23 mouse cellular contexts compared by ENCODE assay signal in genomic region chr6:61382991-61383390, GRCm38 (mm10).
DNase-seq lines count a peak whose midpoint lies in the region; ATAC-seq and TF ChIP-seq lines count a peak whose summit lies in the region.
"Had no signal": no experiment of that assay in that cellular context is flagged by ENCODE, and none has a peak within 500 bp of the region (broad histone marks: within the 10 kb centered on the region; RNA-seq: fewer than 3 reads in every experiment).

No protein-coding gene starts in this region.

- H3K4me1 ChIP-seq in hindbrain, embryonic 12.5 days = no peaks in the 10 kb centered on the region
- H3K4me1 ChIP-seq in hindbrain, embryonic 10.5 days (replicated peaks) = no peaks in the 10 kb centered on the region
- H3K4me1 ChIP-seq in hindbrain, embryonic 14.5 days (replicated peaks; ENCODE audit: control insufficient read depth, insufficient read depth, low read length) = peaks cover 5% of the 10 kb centered on the region; the same call in 1 of the 2 replicates
- H3K4me1 ChIP-seq in midbrain, embryonic 13.5 days (replicated peaks) = 0 out of 2 replicates have a peak, but pooled peaks cover 3% of the 10 kb centered on the region
- 0 out of 2 replicates have a peak, but pooled peaks cover 4% of the 10 kb centered on the region for H3K4me1 ChIP-seq in neural tube, embryonic 14.5 days (ENCODE audit: control insufficient read depth, insufficient read depth, low read length)
- no peaks in the 10 kb centered on the region for H3K4me1 ChIP-seq in stomach, postnatal 0 days (replicated peaks; ENCODE audit: control insufficient read depth, insufficient read depth)
- no peaks in the 10 kb centered on the region for H3K4me1 ChIP-seq in liver, postnatal 0 days (ENCODE audit: insufficient read depth)
- H3K4me1 ChIP-seq: embryonic facial prominence, embryonic 13.5 days; heart, embryonic 10.5 days; heart, embryonic 15.5 days; limb, embryonic 13.5 days had no signal

- H3K27me3 ChIP-seq in hindbrain, embryonic 12.5 days = no peaks in the 10 kb centered on the region
- H3K27me3 ChIP-seq in hindbrain, embryonic 10.5 days (ENCODE audit: insufficient read depth, poor library complexity, severe bottlenecking) = no peaks in the 10 kb centered on the region
- H3K27me3 ChIP-seq in hindbrain, embryonic 14.5 days (ENCODE audit: control insufficient read depth, insufficient read depth, low read length) = no peaks in the 10 kb centered on the region
- H3K27me3 ChIP-seq in midbrain, embryonic 13.5 days = no peaks in the 10 kb centered on the region
- H3K27me3 ChIP-seq in neural tube, embryonic 14.5 days (ENCODE audit: control insufficient read depth, insufficient read depth, low read length) = no peaks in the 10 kb centered on the region
- no peaks in the 10 kb centered on the region for H3K27me3 ChIP-seq in stomach, postnatal 0 days (ENCODE audit: control insufficient read depth, insufficient read depth, low read length)
- no peaks in the 10 kb centered on the region for H3K27me3 ChIP-seq in liver, postnatal 0 days (ENCODE audit: insufficient read depth, low read length)
- H3K27me3 ChIP-seq: embryonic facial prominence, embryonic 13.5 days; heart, embryonic 15.5 days; limb, embryonic 13.5 days had no signal

- H3K36me3 ChIP-seq in hindbrain, embryonic 12.5 days = no peaks in the 10 kb centered on the region
- H3K36me3 ChIP-seq in hindbrain, embryonic 10.5 days = no peaks in the 10 kb centered on the region
- H3K36me3 ChIP-seq in hindbrain, embryonic 14.5 days (replicated peaks; ENCODE audit: control insufficient read depth, insufficient read depth) = no peaks in the 10 kb centered on the region
- H3K36me3 ChIP-seq in midbrain, embryonic 13.5 days = no peaks in the 10 kb centered on the region
- H3K36me3 ChIP-seq in neural tube, embryonic 14.5 days (ENCODE audit: control insufficient read depth, insufficient read depth, low read length) = no peaks in the 10 kb centered on the region
- H3K36me3 ChIP-seq in stomach, postnatal 0 days (ENCODE audit: control insufficient read depth, insufficient read depth, low read length) = no peaks in the 10 kb centered on the region
- no peaks in the 10 kb centered on the region for H3K36me3 ChIP-seq in liver, postnatal 0 days (replicated peaks; ENCODE audit: insufficient read depth, low read length)
- H3K36me3 ChIP-seq: embryonic facial prominence, embryonic 13.5 days; heart, embryonic 10.5 days; heart, embryonic 15.5 days; limb, embryonic 13.5 days had no signal

- no peak overlapping the region for H3K9ac ChIP-seq in hindbrain, embryonic 12.5 days
- no peak overlapping the region; the same call in 1 of the 2 replicates for H3K9ac ChIP-seq in hindbrain, embryonic 14.5 days
- H3K9ac ChIP-seq in midbrain, embryonic 13.5 days (replicated peaks) = no peak overlapping the region
- no peak overlapping the region for H3K9ac ChIP-seq in neural tube, embryonic 14.5 days (replicated peaks; ENCODE audit: low read depth, low read length)
- H3K9ac ChIP-seq in stomach, postnatal 0 days (ENCODE audit: low read length) = no peak overlapping the region
- H3K9ac ChIP-seq in liver, postnatal 0 days (replicated peaks) = no peak overlapping the region
- H3K9ac ChIP-seq: embryonic facial prominence, embryonic 13.5 days; heart, embryonic 15.5 days; limb, embryonic 13.5 days had no signal

- peak; percentile 48; the same call in 1 of the 2 replicates for ATAC-seq in hindbrain, embryonic 12.5 days (ENCODE audit: low FRiP score)
- ATAC-seq in hindbrain, embryonic 14.5 days (ENCODE audit: low FRiP score) = no peak
- peak; percentile 40; the same call in 1 of the 2 replicates for ATAC-seq in midbrain, embryonic 13.5 days
- peak; percentile 32; the same call in 1 of the 2 replicates for ATAC-seq in neural tube, embryonic 14.5 days (ENCODE audit: low read depth)
- no peak for ATAC-seq in stomach, postnatal 0 days (ENCODE audit: low FRiP score, low TSS enrichment)
- ATAC-seq in liver, postnatal 0 days = no peak
- ATAC-seq: CD4-positive, CD25-positive, alpha-beta regulatory T cell, adult 4 months; intestine, postnatal 0 days had no signal

- no peak for DNase-seq in hindbrain, embryonic 10.5 days (ENCODE audit: low spot score)
- DNase-seq in hindbrain, embryonic 14.5 days (ENCODE audit: low spot score) = no peak
- DNase-seq in stomach, postnatal 0 days (ENCODE audit: low spot score) = no peak
- no peak for DNase-seq in liver, postnatal 0 days
- DNase-seq: adrenal gland, postnatal 14 days; cerebellum, adult 11 months; gastrocnemius, postnatal 25 days; heart, adult 11 months; kidney, adult 9 months; lung, postnatal 36 days; right cerebral cortex, postnatal 4 days; thymus, postnatal 4 days had no signal

- WGBS in hindbrain, embryonic 12.5 days = 45% methylated on average over 3 of the region's 3 CpGs
- WGBS in hindbrain, embryonic 10.5 days = 58% methylated on average over 3 of the region's 3 CpGs
- 38% methylated on average over 3 of the region's 3 CpGs for WGBS in hindbrain, embryonic 14.5 days
- 41% methylated on average over 3 of the region's 3 CpGs for WGBS in midbrain, embryonic 13.5 days
- 39% methylated on average over 3 of the region's 3 CpGs for WGBS in neural tube, embryonic 14.5 days
- WGBS in stomach, postnatal 0 days = 46% methylated on average over 3 of the region's 3 CpGs
- 41% methylated on average over 3 of the region's 3 CpGs for WGBS in liver, postnatal 0 days (ENCODE audit: insufficient replicate concordance)

- no peak for TF ChIP-seq CTCF in stomach, postnatal 0 days (IDR thresholded peaks at IDR 0.05; ENCODE audit: low read depth)
- no peak for TF ChIP-seq CTCF in liver, postnatal 0 days (IDR thresholded peaks at IDR 0.05; ENCODE audit: low read depth)

- H3K4me2 ChIP-seq in hindbrain, embryonic 12.5 days (replicated peaks) = no peak overlapping the region
- no peak overlapping the region for H3K4me2 ChIP-seq in hindbrain, embryonic 14.5 days (replicated peaks)
- no peak overlapping the region for H3K4me2 ChIP-seq in midbrain, embryonic 13.5 days (replicated peaks)
- no peak overlapping the region for H3K4me2 ChIP-seq in neural tube, embryonic 14.5 days (ENCODE audit: low read depth, low read length)
- no peak overlapping the region for H3K4me2 ChIP-seq in stomach, postnatal 0 days (replicated peaks; ENCODE audit: low read depth)
- H3K4me2 ChIP-seq in liver, postnatal 0 days (ENCODE audit: low read depth, low read length) = no peak overlapping the region
- H3K4me2 ChIP-seq: embryonic facial prominence, embryonic 13.5 days; heart, embryonic 15.5 days; limb, embryonic 13.5 days; liver, embryonic 11.5 days had no signal

- no peaks in the 10 kb centered on the region for H3K9me3 ChIP-seq in hindbrain, embryonic 12.5 days (replicated peaks)
- no peaks in the 10 kb centered on the region for H3K9me3 ChIP-seq in hindbrain, embryonic 10.5 days
- no peaks in the 10 kb centered on the region for H3K9me3 ChIP-seq in hindbrain, embryonic 14.5 days (ENCODE audit: control insufficient read depth, low read length)
- no peaks in the 10 kb centered on the region for H3K9me3 ChIP-seq in midbrain, embryonic 13.5 days
- no peaks in the 10 kb centered on the region for H3K9me3 ChIP-seq in neural tube, embryonic 14.5 days (ENCODE audit: control insufficient read depth, low read length)
- no peaks in the 10 kb centered on the region for H3K9me3 ChIP-seq in stomach, postnatal 0 days (ENCODE audit: control insufficient read depth, low read length)
- H3K9me3 ChIP-seq in liver, postnatal 0 days (ENCODE audit: low read length) = no peaks in the 10 kb centered on the region
- H3K9me3 ChIP-seq: embryonic facial prominence, embryonic 13.5 days; heart, embryonic 10.5 days; heart, embryonic 15.5 days; limb, embryonic 13.5 days had no signal

- TF ChIP-seq EP300 in stomach, postnatal 0 days (optimal IDR thresholded peaks at IDR 0.05) = no peak
- TF ChIP-seq EP300 in liver, postnatal 0 days (IDR thresholded peaks at IDR 0.05; ENCODE audit: low read depth) = no peak

- no peak overlapping the region for H3K27ac ChIP-seq in hindbrain, embryonic 12.5 days
- no peak overlapping the region for H3K27ac ChIP-seq in hindbrain, embryonic 10.5 days
- H3K27ac ChIP-seq in hindbrain, embryonic 14.5 days = peak overlapping the region; percentile 54
- no peak overlapping the region for H3K27ac ChIP-seq in midbrain, embryonic 13.5 days
- no peak overlapping the region for H3K27ac ChIP-seq in neural tube, embryonic 14.5 days (ENCODE audit: low read depth, low read length)
- no peak overlapping the region for H3K27ac ChIP-seq in stomach, postnatal 0 days (replicated peaks)
- H3K27ac ChIP-seq in liver, postnatal 0 days (ENCODE audit: low read depth) = no peak overlapping the region
- H3K27ac ChIP-seq: embryonic facial prominence, embryonic 13.5 days; heart, embryonic 10.5 days; heart, embryonic 15.5 days; limb, embryonic 13.5 days had no signal

- H3K4me3 ChIP-seq in hindbrain, embryonic 12.5 days = no peak overlapping the region
- no peak overlapping the region for H3K4me3 ChIP-seq in hindbrain, embryonic 10.5 days
- no peak overlapping the region for H3K4me3 ChIP-seq in hindbrain, embryonic 14.5 days (replicated peaks; ENCODE audit: low read length)
- no peak overlapping the region for H3K4me3 ChIP-seq in midbrain, embryonic 13.5 days (replicated peaks)
- no peak overlapping the region for H3K4me3 ChIP-seq in neural tube, embryonic 14.5 days (ENCODE audit: low read depth, low read length)
- no peak overlapping the region for H3K4me3 ChIP-seq in stomach, postnatal 0 days (ENCODE audit: low read depth, low read length)
- H3K4me3 ChIP-seq in liver, postnatal 0 days (ENCODE audit: low read depth, low read length) = no peak overlapping the region
- H3K4me3 ChIP-seq: embryonic facial prominence, embryonic 13.5 days; erythroblast, embryonic 14.5 days; heart, embryonic 10.5 days; heart, embryonic 15.5 days; limb, embryonic 13.5 days had no signal

Comparison
In these comparisons a context has a peak if more than half of its experiments do, and no peak if none do; other contexts are left out.
1. ATAC-seq: peak in hindbrain, embryonic 12.5 days (single experiment), midbrain, embryonic 13.5 days (single experiment) and neural tube, embryonic 14.5 days (single experiment); none in hindbrain, embryonic 14.5 days (single experiment), stomach, postnatal 0 days (single experiment) and liver, postnatal 0 days (single experiment).